Mouse (Mus musculus) limb, embryonic 13.5 days (tissue): Measurements from ENCODE around the gene Pde4d. TPM values are rescaled to one million over a fixed set of nuclear protein-coding genes. Genes with fewer than 3 reads are reported as not detected.

Experiments
- ATAC-seq: fragments of 200-750 bp; cut with Nextera tagmentation; 2 replicates; pipeline ENCODE4 v1.8.0; 2017; ENCODE audit warnings: low read depth, moderate number of reproducible peaks, moderate TSS enrichment; ENCODE audit not compliant: low FRiP score
- H3K27ac ChIP-seq: fragments of 300-500 bp; sonication (generic); 2 replicates; pipeline ENCODE4 v1.5.1; 2015; ENCODE audit warnings: inconsistent platforms, mild to moderate bottlenecking, moderate library complexity
- H3K27me3 ChIP-seq: fragments of 300-500 bp; sonication (generic); 2 replicates; pipeline ENCODE4 v1.6.1; 2015; ENCODE audit warnings: mild to moderate bottlenecking, inconsistent platforms
- H3K36me3 ChIP-seq: fragments of 300-500 bp; sonication (generic); 2 replicates; pipeline ENCODE4 v1.6.1; 2015; ENCODE audit warnings: inconsistent platforms, mild to moderate bottlenecking, moderate library complexity
- H3K4me1 ChIP-seq: fragments of 300-500 bp; sonication (generic); 2 replicates; pipeline ENCODE4 v1.6.1; 2015; ENCODE audit warnings: inconsistent platforms
- H3K4me2 ChIP-seq: fragments of 300-500 bp; sonication (generic); replicated peaks from 2 replicates; pipeline ENCODE4 v1.6.1; 2015; ENCODE audit warnings: inconsistent platforms, mild to moderate bottlenecking, moderate library complexity
- H3K4me3 ChIP-seq: fragments of 300-500 bp; sonication (generic); 2 replicates; pipeline ENCODE4 v1.5.1; 2015; ENCODE audit warnings: moderate library complexity, mild to moderate bottlenecking, inconsistent platforms
- H3K9ac ChIP-seq: fragments of 300-500 bp; sonication (generic); 2 replicates; pipeline ENCODE4 v1.6.1; 2015; ENCODE audit warnings: mild to moderate bottlenecking, inconsistent platforms
- H3K9me3 ChIP-seq: fragments of 300-500 bp; sonication (generic); 2 replicates; pipeline ENCODE4 v1.6.1; 2016; ENCODE audit warnings: inconsistent platforms
- WGBS: fragments of 180-500 bp; shearing (Covaris S2); methylation state at CpG from one replicate; pipeline ENCODE4 v1.1.7; 2015; 5-methylcytosine and 5-hydroxymethylcytosine counted together
- polyA plus RNA-seq: library from polyadenylated mRNA; unstranded; fragments of >200 nt; fragmentation: Nextera tagmentation; extraction: Ambion mirVana; gene quantifications from 2 replicates; pipeline ENCODE4 v1.2.1, GENCODE M21; 2015

The Pde4d gene
- polyA plus RNA-seq, 1 experiment from 2014 or later, result 22.3 TPM

- Histone ChIP-seq H3K4me1 (0 out of 2 replicates have a peak, but pooled peaks cover 4% of the 10 kb centered on the region), H3K9me3 (no peaks in the 10 kb centered on the region), H3K9ac (no peak overlapping the region), H3K4me3 (no peak overlapping the region), H3K27ac (no peak overlapping the region), H3K27me3 (no peaks in the 10 kb centered on the region), H3K4me2 (no peak overlapping the region), H3K36me3 (no peaks in the 10 kb centered on the region)
- 82% methylated on average over 6 of the region's 6 CpGs for WGBS
- no peak for ATAC-seq
These were observed 87.2 kb downstream of the Pde4d start for GRCm38 (mm10) chr13:108536951-108537350.

GRCm38 (mm10) chr13:108538760-108539369, 89.1 kb downstream of the Pde4d start:
- H3K4me3 ChIP-seq, result no peak overlapping the region
- no peak overlapping the region for H3K4me2 ChIP-seq
- 15% methylated on average over 1 of the region's 1 CpGs for WGBS
- peak; percentile 57; the same call in 1 of the 2 replicates for ATAC-seq
- H3K9ac ChIP-seq, result no peak overlapping the region
- H3K27me3 ChIP-seq, result no peaks in the 10 kb centered on the region
- H3K9me3 ChIP-seq, result no peaks in the 10 kb centered on the region
- no peak overlapping the region for H3K27ac ChIP-seq
- no peaks in the 10 kb centered on the region for H3K36me3 ChIP-seq
- H3K4me1 ChIP-seq, result peaks cover 11% of the 10 kb centered on the region; the same call in 1 of the 2 replicates

- ATAC-seq, result no peak
- H3K4me1 ChIP-seq, result peaks cover 11% of the 10 kb centered on the region; the same call in 1 of the 2 replicates
- H3K9ac ChIP-seq, result no peak overlapping the region
- H3K9me3 ChIP-seq, result no peaks in the 10 kb centered on the region
- WGBS, result 89% methylated on average over 3 of the region's 3 CpGs
- no peaks in the 10 kb centered on the region for H3K27me3 ChIP-seq
- H3K27ac ChIP-seq, result no peak overlapping the region
- no peak overlapping the region for H3K4me3 ChIP-seq
- H3K4me2 ChIP-seq, result no peak overlapping the region
- no peaks in the 10 kb centered on the region for H3K36me3 ChIP-seq
These were observed 91.7 kb downstream of the Pde4d start for GRCm38 (mm10) chr13:108541488-108541887.

- no peaks in the 10 kb centered on the region for H3K36me3 ChIP-seq
- no peak overlapping the region for H3K4me3 ChIP-seq
- no peak overlapping the region; the same call in 1 of the 2 replicates for H3K27ac ChIP-seq
- 45% methylated on average over 5 of the region's 5 CpGs for WGBS
- ATAC-seq, result peak; percentile 54; the same call in 1 of the 2 replicates
- H3K27me3 ChIP-seq, result no peaks in the 10 kb centered on the region
- no peak overlapping the region for H3K9ac ChIP-seq
- H3K4me1 ChIP-seq, result peaks cover 11% of the 10 kb centered on the region; the same call in 1 of the 2 replicates
- H3K4me2 ChIP-seq, result no peak overlapping the region; the same call in 1 of the 2 replicates
- H3K9me3 ChIP-seq, result no peaks in the 10 kb centered on the region
These were observed 92.6 kb downstream of the Pde4d start for GRCm38 (mm10) chr13:108542342-108542761.

GRCm38 (mm10) chr13:108552288-108552687, 102.5 kb downstream of the Pde4d start:
- H3K27ac ChIP-seq, result no peak overlapping the region
- no peaks in the 10 kb centered on the region for H3K27me3 ChIP-seq
- no peaks in the 10 kb centered on the region for H3K4me1 ChIP-seq
- no peaks in the 10 kb centered on the region for H3K36me3 ChIP-seq
- H3K4me2 ChIP-seq, result no peak overlapping the region
- no peak overlapping the region for H3K9ac ChIP-seq
- ATAC-seq, result no peak
- H3K4me3 ChIP-seq, result no peak overlapping the region
- WGBS, result 64% methylated on average over 5 of the region's 5 CpGs
- no peaks in the 10 kb centered on the region for H3K9me3 ChIP-seq

- H3K36me3 ChIP-seq, result no peaks in the 10 kb centered on the region
- H3K27ac ChIP-seq, result no peak overlapping the region
- no peaks in the 10 kb centered on the region for H3K9me3 ChIP-seq
- no peak overlapping the region for H3K9ac ChIP-seq
- no peak overlapping the region for H3K4me2 ChIP-seq
- no peak for ATAC-seq
- no peak overlapping the region for H3K4me3 ChIP-seq
- no peaks in the 10 kb centered on the region for H3K4me1 ChIP-seq
- 73% methylated on average over 5 of the region's 5 CpGs for WGBS
- no peaks in the 10 kb centered on the region for H3K27me3 ChIP-seq
These were observed 103.2 kb downstream of the Pde4d start for GRCm38 (mm10) chr13:108552995-108553394.

GRCm38 (mm10) chr13:108554901-108555300, 105.2 kb downstream of the Pde4d start:
- Histone ChIP-seq H3K36me3 (no peaks in the 10 kb centered on the region), H3K9me3 (no peaks in the 10 kb centered on the region), H3K4me2 (no peak overlapping the region), H3K4me1 (no peaks in the 10 kb centered on the region), H3K27ac (no peak overlapping the region), H3K9ac (no peak overlapping the region), H3K4me3 (no peak overlapping the region), H3K27me3 (no peaks in the 10 kb centered on the region)
- ATAC-seq, result no peak

GRCm38 (mm10) chr13:108596938-108597337, 147.2 kb downstream of the Pde4d start:
- no peak overlapping the region for H3K4me2 ChIP-seq
- no peak overlapping the region for H3K27ac ChIP-seq
- no peak for ATAC-seq
- no peak overlapping the region for H3K9ac ChIP-seq
- no peaks in the 10 kb centered on the region for H3K9me3 ChIP-seq
- H3K36me3 ChIP-seq, result no peaks in the 10 kb centered on the region
- no peaks in the 10 kb centered on the region for H3K4me1 ChIP-seq
- WGBS, result 72% methylated on average over 3 of the region's 3 CpGs
- no peak overlapping the region for H3K4me3 ChIP-seq
- no peaks in the 10 kb centered on the region for H3K27me3 ChIP-seq

- H3K27ac ChIP-seq, result no peak overlapping the region
- WGBS, result 72% methylated on average over 3 of the region's 3 CpGs
- no peak overlapping the region for H3K4me3 ChIP-seq
- no peaks in the 10 kb centered on the region for H3K36me3 ChIP-seq
- no peak overlapping the region for H3K9ac ChIP-seq
- no peaks in the 10 kb centered on the region for H3K27me3 ChIP-seq
- H3K4me1 ChIP-seq, result no peaks in the 10 kb centered on the region
- H3K9me3 ChIP-seq, result no peaks in the 10 kb centered on the region
- no peak for ATAC-seq
- no peak overlapping the region for H3K4me2 ChIP-seq
These were observed 148.9 kb downstream of the Pde4d start for GRCm38 (mm10) chr13:108598673-108599072.

- Histone ChIP-seq H3K9ac (no peak overlapping the region), H3K27me3 (no peaks in the 10 kb centered on the region), H3K27ac (no peak overlapping the region), H3K4me1 (peaks cover 4% of the 10 kb centered on the region; the same call in 1 of the 2 replicates), H3K4me2 (no peak overlapping the region), H3K4me3 (no peak overlapping the region), H3K36me3 (no peaks in the 10 kb centered on the region), H3K9me3 (no peaks in the 10 kb centered on the region)
- no peak for ATAC-seq
- 59% methylated on average over 6 of the region's 6 CpGs for WGBS
These were observed 149.6 kb downstream of the Pde4d start for GRCm38 (mm10) chr13:108599186-108599900.

- no peak overlapping the region for H3K4me2 ChIP-seq
- H3K4me3 ChIP-seq, result no peak overlapping the region
- H3K27me3 ChIP-seq, result no peaks in the 10 kb centered on the region
- no peak overlapping the region for H3K27ac ChIP-seq
- no peak for ATAC-seq
- H3K9me3 ChIP-seq, result no peaks in the 10 kb centered on the region
- H3K36me3 ChIP-seq, result no peaks in the 10 kb centered on the region
- H3K4me1 ChIP-seq, result peaks cover 5% of the 10 kb centered on the region; the same call in 1 of the 2 replicates
- 94% methylated on average over 2 of the region's 2 CpGs for WGBS
- no peak overlapping the region for H3K9ac ChIP-seq
These were observed 151.3 kb downstream of the Pde4d start for GRCm38 (mm10) chr13:108601021-108601420.

- H3K27me3 ChIP-seq, result no peaks in the 10 kb centered on the region
- H3K27ac ChIP-seq, result no peak overlapping the region
- no peak for ATAC-seq
- H3K9me3 ChIP-seq, result no peaks in the 10 kb centered on the region
- H3K4me3 ChIP-seq, result no peak overlapping the region
- H3K4me1 ChIP-seq, result peaks cover 5% of the 10 kb centered on the region; the same call in 1 of the 2 replicates
- WGBS, result 56% methylated on average over 1 of the region's 1 CpGs
- H3K36me3 ChIP-seq, result no peaks in the 10 kb centered on the region
- no peak overlapping the region for H3K4me2 ChIP-seq
- no peak overlapping the region for H3K9ac ChIP-seq
These were observed 153.8 kb downstream of the Pde4d start for GRCm38 (mm10) chr13:108603502-108603901.
